Mouse (Mus musculus): ENCODE data around the gene Nat8f5. TPM values are rescaled to one million over a fixed set of nuclear protein-coding genes. Genes with fewer than 3 reads are reported as not detected.
"Not testable (repeated sequence)": the region's sequence is repeated elsewhere in the genome, so short reads cannot be mapped to it uniquely, and the experiment has no call there.

Nat8f5 gene
- not detected in 2 replicates for polyA plus RNA-seq (2016; fragmentation: Nextera tagmentation; extraction: Ambion mirVana)

DNA sequence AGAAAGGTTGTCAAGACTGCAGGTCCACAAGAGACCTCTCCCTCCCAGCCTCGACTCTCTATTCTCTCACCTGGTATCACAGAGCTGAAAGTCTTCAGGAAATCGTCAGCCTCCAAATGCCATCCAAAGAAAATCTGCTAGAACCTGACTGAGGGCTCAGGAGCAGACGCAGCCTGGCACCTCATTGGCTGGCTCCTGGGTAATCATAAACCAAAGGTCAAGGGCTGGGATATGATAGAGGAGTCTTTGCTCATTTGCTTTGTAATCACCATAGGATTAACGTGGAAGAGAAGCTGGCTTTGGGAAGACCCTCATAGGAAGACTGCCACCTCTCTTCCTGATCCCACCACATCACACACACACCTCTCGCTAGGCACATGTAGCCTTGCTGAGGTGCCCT, at the start of gene Nat8f5, which contains the start of gene Nat8f6:
Gene Nat8f5, minus strand, starts transcription at position 136 of the 400 bp plus-strand sequence.
Gene Nat8f6, minus strand, starts transcription at position 118 of the 400 bp plus-strand sequence.
- Histone ChIP-seq H3K4me3 (no peak within 1 kb of the TSS), H3K36me3 (no peaks in the 10 kb centered on the region), H3K27me3 (ENCODE audit: low read depth, poor library complexity, severe bottlenecking) (no peaks in the 10 kb centered on the region), H3K9me3 (replicated peaks) (no peaks in the 10 kb centered on the region), H3K27ac (no peak within 1 kb of the TSS), H3K4me1 (no peaks in the 10 kb centered on the region)
- DNase-seq (ENCODE audit: low spot score): no peak
- WGBS: 86% methylated on average over 5 of the region's 5 CpGs

DNA sequence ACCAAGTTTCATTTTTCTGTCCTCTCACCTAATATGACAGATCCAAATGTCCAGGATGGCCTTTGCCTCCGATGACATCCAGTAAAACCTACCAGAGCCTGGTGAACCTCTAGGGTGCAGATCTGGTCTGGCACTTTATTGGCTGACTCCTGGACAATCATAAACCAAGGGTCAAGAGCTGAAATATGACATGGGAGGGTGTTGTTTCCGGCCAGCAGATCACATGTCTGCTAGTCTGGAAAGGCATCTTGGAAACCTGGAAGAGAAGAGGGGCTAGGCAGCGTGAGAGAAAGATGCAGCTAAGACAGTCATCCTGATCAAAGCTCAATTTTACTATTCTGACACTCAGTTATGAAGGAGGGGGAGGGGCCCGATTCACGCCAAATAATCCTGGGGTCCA, 48.2 kb upstream of the Nat8f5 start, which contains the start of gene Nat8f2:
Gene Nat8f2, minus strand, starts transcription at position 153 of the 400 bp plus-strand sequence.
- not testable (repeated sequence) for H3K4me3 ChIP-seq; H3K4me1 ChIP-seq; H3K27me3 ChIP-seq (ENCODE audit: low read depth, poor library complexity, severe bottlenecking); H3K9me3 ChIP-seq (replicated peaks); H3K27ac ChIP-seq; H3K36me3 ChIP-seq
- 85% methylated on average over 5 of the region's 5 CpGs for WGBS
- DNase-seq (ENCODE audit: low spot score): peak; percentile 1

DNA sequence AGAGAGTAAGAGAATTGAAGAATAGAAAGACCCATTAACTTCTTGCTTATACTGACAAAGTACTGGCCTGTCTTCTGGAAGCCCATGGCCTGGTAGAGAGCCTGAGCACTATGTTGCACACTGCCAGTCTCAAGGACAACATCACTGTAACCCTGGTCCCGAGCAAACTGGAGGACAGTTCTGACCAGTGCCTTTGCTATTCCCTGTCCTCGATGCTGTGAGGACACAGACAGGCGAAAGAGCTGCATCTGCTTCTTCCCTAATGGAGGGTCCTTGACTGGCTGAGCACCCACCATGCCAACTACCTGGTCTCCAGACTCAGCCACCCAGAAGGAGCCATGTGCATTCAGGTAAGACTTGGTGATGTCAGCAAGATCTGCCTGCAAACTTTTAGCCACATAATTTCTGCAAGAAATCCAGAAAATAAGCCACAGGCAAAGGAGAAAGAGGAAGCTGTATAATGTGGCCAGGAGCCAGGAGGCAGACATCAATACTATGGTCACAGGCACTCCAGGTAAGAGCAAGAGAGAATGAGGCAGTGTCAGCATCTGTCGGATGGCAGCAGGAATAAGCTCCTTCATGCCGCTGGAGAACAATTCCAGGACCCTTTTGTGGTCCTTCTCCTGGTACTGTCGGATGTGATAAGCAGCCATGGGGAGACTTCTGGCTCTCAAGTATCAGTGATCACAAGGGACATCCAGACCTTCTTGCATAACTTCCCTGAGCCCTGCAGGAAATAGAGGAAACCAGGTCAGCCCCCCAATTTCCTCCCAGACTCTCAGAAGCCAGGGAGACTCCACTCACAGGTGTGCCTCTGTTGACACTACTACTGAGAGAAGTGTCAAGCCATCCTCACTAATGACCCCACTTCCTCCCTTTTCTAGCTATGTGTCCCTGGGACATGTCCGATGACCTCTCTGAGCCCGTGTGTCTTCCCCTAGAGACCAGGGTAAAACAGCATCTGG, 47.2 kb upstream of the Nat8f5 start:
- H3K4me1 ChIP-seq: no peaks in the 10 kb centered on the region
- no peak overlapping the region for H3K4me3 ChIP-seq
- DNase-seq (ENCODE audit: low spot score): no peak
- H3K36me3 ChIP-seq: no peaks in the 10 kb centered on the region
- 78% methylated on average over 8 of the region's 8 CpGs for WGBS
- H3K27ac ChIP-seq: no peak overlapping the region
- H3K9me3 ChIP-seq (replicated peaks): no peaks in the 10 kb centered on the region
- no peaks in the 10 kb centered on the region for H3K27me3 ChIP-seq (ENCODE audit: low read depth, poor library complexity, severe bottlenecking)

DNA sequence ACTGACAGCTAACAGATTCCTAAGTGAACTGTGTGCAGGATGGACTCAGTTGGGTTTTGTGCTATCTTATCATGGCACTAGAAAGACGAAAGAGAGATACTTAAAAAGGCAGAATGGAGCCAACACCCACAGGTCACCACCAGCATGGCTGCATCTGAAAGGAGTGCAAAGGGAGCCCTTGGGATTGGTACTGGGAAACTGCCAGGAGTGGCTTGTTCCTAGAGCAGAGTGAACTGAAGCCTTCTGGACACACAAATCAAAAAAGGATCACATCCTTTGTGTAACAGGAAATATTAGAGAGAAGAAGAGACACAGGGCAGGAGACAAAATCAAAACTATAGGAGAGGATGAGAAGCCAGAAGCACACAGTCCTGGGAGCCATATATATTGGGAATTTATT, 46.2 kb upstream of the Nat8f5 start:
- not testable (repeated sequence) for H3K36me3 ChIP-seq; H3K9me3 ChIP-seq (replicated peaks); H3K27ac ChIP-seq; H3K27me3 ChIP-seq (ENCODE audit: low read depth, poor library complexity, severe bottlenecking); H3K4me1 ChIP-seq; H3K4me3 ChIP-seq; DNase-seq (ENCODE audit: low spot score)
- WGBS: 80% methylated on average over 1 of the region's 1 CpGs

DNA sequence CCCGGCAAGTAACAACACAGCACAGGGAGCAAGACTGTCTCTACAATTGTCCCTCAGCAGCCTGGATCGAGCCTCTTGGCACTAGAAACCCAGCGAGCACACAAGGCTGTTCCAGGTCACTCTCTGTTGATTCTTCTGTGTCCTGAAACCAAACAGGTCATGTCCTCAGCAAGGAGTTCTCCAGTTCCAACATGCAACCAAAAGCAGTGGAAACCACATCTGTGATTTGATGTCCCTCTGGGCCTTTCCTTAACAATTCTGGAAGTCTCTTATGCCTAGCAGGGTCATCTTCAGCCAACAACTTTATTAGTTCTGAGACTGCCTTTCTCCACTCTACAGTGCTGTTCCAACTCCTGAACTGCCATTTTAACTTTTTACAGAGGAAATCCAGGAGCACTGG, 45.4 kb upstream of the Nat8f5 start:
- DNase-seq (ENCODE audit: low spot score); H3K36me3 ChIP-seq; H3K27me3 ChIP-seq (ENCODE audit: low read depth, poor library complexity, severe bottlenecking); H3K9me3 ChIP-seq (replicated peaks); H3K4me3 ChIP-seq; H3K4me1 ChIP-seq; H3K27ac ChIP-seq: not testable (repeated sequence)
- 89% methylated on average over 3 of the region's 3 CpGs for WGBS

DNA sequence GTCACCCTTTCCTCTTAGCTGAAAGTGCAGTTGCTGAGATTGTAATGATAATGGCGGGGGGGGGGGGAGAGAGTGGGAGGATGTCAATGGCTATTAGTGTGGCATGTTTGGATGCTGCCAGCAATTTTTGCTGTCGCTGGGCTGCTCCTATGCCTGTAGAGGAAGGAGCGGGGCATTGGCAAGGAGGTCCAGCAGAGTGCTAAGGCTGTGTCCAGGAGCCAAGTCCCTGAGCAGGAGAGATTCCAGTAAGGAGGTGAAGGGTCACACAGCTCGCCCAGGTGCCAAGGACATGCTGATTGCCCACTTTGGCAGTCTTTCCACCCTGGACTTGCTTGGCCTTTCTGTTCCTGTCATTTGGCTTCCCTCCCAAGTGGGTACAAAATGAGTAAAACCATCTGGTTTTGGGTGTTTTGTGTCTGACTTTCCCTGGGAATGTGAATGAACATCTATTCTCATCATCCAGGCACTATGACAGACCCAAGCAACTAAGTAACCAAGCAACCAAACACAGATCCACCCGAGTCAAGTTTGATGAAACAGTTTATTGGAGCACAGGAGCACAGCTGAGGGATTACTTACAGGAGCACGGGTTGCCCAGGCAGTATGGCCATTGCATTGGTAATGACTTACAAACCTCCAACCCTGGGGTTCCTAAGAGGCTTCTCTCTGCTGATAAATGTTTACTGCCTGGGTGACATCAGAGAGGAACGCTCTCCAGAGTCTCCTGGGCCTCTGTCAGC, 44.3 kb upstream of the Nat8f5 start:
- H3K9me3 ChIP-seq (replicated peaks); DNase-seq (ENCODE audit: low spot score); H3K36me3 ChIP-seq; H3K27me3 ChIP-seq (ENCODE audit: low read depth, poor library complexity, severe bottlenecking); H3K4me1 ChIP-seq; H3K4me3 ChIP-seq; H3K27ac ChIP-seq: not testable (repeated sequence)
- 70% methylated on average over 6 of the region's 7 CpGs for WGBS

DNA sequence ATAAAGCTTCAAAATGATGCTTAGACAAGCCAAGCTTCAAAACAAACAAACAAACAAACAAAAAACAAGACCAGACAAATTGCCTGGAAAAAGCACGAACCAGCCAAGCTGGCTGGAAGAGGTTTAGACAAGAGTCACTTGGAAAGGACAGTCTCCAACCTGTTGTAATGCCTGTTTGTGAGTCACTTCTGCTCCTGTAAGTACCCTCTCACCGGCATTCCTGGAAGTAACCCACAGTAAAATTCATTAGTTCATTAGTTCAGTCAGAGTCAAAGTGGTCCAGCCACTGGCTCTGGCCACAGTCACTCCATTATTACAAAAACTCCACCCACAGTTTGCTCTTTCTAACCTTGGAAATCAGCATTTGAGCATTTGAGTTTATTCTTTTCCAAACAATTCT, 43.1 kb upstream of the Nat8f5 start:
- Histone ChIP-seq H3K27me3 (ENCODE audit: low read depth, poor library complexity, severe bottlenecking) (no peaks in the 10 kb centered on the region), H3K27ac (no peak overlapping the region), H3K4me1 (no peaks in the 10 kb centered on the region), H3K9me3 (replicated peaks) (no peaks in the 10 kb centered on the region), H3K36me3 (no peaks in the 10 kb centered on the region), H3K4me3 (no peak overlapping the region)
- 90% methylated on average over 2 of the region's 2 CpGs for WGBS
- DNase-seq (ENCODE audit: low spot score): no peak

DNA sequence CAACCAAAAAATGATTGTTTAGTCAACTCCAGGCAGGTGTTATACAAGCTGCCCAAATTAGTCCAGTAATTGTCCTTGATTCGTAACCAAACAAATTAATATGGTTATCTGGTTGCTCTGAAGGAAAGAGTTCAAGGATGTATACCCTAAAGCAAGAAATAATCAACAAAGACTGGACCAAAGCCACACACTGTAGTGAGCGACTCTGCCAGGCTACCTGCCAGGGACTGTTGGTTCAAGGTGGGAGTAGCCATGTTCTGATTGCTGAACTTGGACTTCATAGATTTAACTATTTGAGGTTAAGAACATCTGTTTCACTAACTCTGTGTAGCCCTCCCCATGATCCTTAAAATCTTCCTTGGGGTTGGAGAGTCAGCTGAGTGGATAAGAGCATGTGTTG, 42.4 kb upstream of the Nat8f5 start:
- no peaks in the 10 kb centered on the region for H3K36me3 ChIP-seq

DNA sequence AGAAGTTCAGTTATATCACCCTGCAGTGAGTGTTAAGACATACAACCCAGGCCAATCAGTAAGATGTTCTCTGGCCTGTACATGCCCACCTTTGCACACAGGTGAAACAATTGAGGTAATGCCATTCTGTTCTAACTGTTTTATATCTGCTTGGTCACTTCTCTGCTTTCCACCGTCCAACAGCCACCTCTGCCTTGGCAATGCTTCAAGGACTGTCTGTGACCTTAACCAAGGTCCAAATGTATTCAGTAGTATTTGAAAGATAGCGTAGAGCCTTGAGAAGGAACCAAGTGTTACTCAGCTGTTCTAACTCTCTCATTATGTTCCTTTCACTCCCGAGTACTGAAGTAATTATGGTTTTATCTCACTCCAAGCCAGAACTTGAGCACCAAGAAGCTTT, 41.8 kb upstream of the Nat8f5 start:
- no peaks in the 10 kb centered on the region for H3K36me3 ChIP-seq
- 89% methylated on average over 3 of the region's 3 CpGs for WGBS
- H3K4me3 ChIP-seq: no peak overlapping the region
- DNase-seq (ENCODE audit: low spot score): no peak
- H3K9me3 ChIP-seq (replicated peaks): no peaks in the 10 kb centered on the region
- no peak overlapping the region for H3K27ac ChIP-seq
- H3K27me3 ChIP-seq (ENCODE audit: low read depth, poor library complexity, severe bottlenecking): no peaks in the 10 kb centered on the region
- no peaks in the 10 kb centered on the region for H3K4me1 ChIP-seq

More for the DNA sequence above, 42.4 kb upstream of the Nat8f5 start:
- Histone ChIP-seq H3K4me3 (no peak overlapping the region), H3K4me1 (no peaks in the 10 kb centered on the region), H3K27me3 (ENCODE audit: low read depth, poor library complexity, severe bottlenecking) (no peaks in the 10 kb centered on the region), H3K27ac (no peak overlapping the region), H3K9me3 (replicated peaks) (no peaks in the 10 kb centered on the region)
- DNase-seq (ENCODE audit: low spot score): no peak
- 93% methylated on average over 2 of the region's 2 CpGs for WGBS

DNA sequence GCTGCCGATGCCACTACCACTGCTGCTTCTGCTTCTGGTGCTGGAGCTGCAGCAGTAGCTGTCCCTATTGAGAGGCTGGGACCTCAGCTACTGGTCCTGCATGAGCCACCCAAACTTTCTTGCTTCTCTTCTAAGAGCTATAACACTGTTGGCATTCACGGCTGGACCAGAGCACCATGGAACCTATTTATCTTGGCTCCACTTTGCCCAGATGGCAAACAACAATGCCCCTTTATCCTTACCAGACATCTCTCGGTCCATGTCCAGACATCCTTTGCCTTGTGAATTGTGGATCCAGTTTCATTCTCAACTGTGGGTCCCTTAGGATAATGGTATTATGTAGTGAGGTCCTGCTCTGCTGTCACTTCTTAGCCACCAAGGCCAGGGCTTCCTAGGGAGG, 40.5 kb upstream of the Nat8f5 start:
- Histone ChIP-seq H3K4me1 (no peaks in the 10 kb centered on the region), H3K36me3 (no peaks in the 10 kb centered on the region), H3K27ac (no peak overlapping the region), H3K27me3 (ENCODE audit: low read depth, poor library complexity, severe bottlenecking) (no peaks in the 10 kb centered on the region), H3K9me3 (replicated peaks) (no peaks in the 10 kb centered on the region), H3K4me3 (no peak overlapping the region)
- 89% methylated on average over 3 of the region's 3 CpGs for WGBS
- DNase-seq (ENCODE audit: low spot score): no peak

DNA sequence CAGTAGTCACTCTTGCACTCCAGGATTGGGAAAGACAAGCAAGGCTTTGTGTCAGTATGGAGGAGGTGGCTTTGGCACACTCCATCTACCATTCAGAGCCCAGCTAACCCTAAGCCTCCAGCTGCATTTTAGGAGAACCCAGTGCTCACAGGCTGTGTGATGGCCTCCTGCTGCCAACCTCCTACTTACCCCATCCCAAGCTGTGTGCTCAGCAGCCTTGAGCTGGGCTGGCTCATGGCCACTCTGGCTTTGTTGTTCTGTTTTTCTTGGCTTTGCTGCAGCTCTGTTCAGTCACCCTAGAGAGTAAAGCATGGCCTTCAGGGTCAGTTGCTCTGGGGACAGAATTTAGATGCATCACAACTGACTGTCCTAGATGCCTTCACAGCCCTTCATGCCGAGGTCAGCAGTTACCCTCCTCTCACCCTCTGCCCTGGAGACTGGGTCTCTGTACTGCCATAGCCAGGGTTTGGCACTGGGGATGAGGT, 35.5 kb upstream of the Nat8f5 start:
- peaks cover 3% of the 10 kb centered on the region; the same call in 1 of the 2 replicates for H3K4me1 ChIP-seq
- no peaks in the 10 kb centered on the region for H3K36me3 ChIP-seq
- WGBS: 79% methylated on average over 1 of the region's 1 CpGs
- no peak overlapping the region for H3K4me3 ChIP-seq
- no peak for DNase-seq (ENCODE audit: low spot score)
- H3K27ac ChIP-seq: no peak overlapping the region
- H3K27me3 ChIP-seq (ENCODE audit: low read depth, poor library complexity, severe bottlenecking): no peaks in the 10 kb centered on the region
- H3K9me3 ChIP-seq (replicated peaks): no peaks in the 10 kb centered on the region

DNA sequence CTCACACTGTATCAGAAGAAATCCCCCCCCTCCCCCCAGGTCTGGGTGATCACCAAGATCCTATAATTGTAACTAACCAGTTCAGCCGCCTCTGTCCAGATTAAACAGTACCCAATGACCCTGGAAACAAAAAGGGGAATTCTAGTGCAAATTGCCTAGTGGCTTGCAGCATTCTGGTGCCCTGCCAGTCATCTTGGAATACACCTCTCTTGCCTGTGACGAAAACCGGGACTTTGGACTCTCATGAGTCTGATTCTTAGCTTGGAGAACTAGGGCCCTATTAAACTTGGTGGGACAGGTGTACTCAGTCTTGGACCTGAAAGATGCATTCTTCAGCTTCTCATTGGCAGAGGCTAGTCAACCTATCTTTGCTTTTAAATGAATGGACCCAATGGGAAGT, 32.7 kb upstream of the Nat8f5 start:
- H3K4me1 ChIP-seq: peaks cover 3% of the 10 kb centered on the region; the same call in 1 of the 2 replicates
- no peaks in the 10 kb centered on the region for H3K9me3 ChIP-seq (replicated peaks)
- DNase-seq (ENCODE audit: low spot score): no peak

More for the DNA sequence above, 32.7 kb upstream of the Nat8f5 start:
- H3K36me3 ChIP-seq: no peaks in the 10 kb centered on the region
- 89% methylated on average over 3 of the region's 3 CpGs for whole genome bisulfite sequencing
- no peak overlapping the region for H3K27ac ChIP-seq
- no peak overlapping the region for H3K4me3 ChIP-seq
- H3K27me3 ChIP-seq (ENCODE audit: low read depth, poor library complexity, severe bottlenecking): no peaks in the 10 kb centered on the region
